8 mouse cellular contexts compared by ENCODE assay signal in the genomic region with DNA sequence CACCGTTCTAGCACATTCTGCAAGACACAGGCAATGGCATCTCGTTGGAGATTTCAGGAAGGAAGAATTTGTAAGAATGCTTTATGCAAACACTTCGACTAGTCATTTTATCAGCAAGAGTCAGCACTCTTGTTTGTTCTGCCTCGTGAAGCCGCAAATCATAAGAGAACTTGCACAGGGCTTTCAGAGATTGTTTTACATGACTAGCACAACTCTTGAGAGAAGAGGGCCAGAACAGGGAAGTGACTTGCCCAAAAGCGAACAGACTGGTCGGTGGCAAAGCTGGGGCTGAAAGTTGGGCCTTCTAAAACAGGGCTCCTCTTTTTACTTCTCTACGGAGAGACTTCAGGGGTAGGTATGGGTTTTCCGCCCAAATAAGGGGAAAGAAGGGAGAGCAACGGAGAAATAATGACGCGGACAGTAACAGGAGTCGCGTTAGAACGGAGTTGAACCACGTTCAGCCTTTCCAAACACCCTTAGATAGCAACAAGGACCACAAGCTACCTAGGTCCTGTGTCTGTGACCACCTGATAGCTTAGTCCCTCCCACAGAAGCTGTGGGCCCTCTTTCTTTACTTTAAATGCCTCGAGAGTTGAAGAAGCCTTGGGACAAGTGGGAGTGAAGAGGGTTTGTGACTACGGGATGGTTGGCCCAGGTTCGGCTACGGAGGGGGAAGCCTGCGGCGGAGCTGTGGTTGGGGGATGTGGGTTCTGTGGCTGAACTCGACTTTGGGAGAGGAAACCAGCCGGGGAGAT. TPM values are rescaled to one million over a fixed set of nuclear protein-coding genes. Genes with fewer than 3 reads are reported as not detected.
DNase-seq lines count a peak whose midpoint lies in the region; ATAC-seq and TF ChIP-seq lines count a peak whose summit lies in the region.

No protein-coding gene starts in this region.

- intact Hi-C loops in gastrocnemius, postnatal 14 days (cut with DNase I; ENCODE audit: low total_unique reads): no loop called here

- H3K4me2 ChIP-seq in embryonic facial prominence, embryonic 12.5 days (replicated peaks): peak overlapping the region; percentile 87
- H3K4me2 ChIP-seq in hindbrain, postnatal 0 days (ENCODE audit: low read depth, low read length): peak overlapping the region; percentile 89
- peak overlapping the region; percentile 77 for H3K4me2 ChIP-seq in stomach, postnatal 0 days (replicated peaks; ENCODE audit: low read depth)

- no peak for TF ChIP-seq CTCF in hindbrain, postnatal 0 days (IDR thresholded peaks at IDR 0.05; ENCODE audit: low read depth)
- no peak for TF ChIP-seq CTCF in stomach, postnatal 0 days (IDR thresholded peaks at IDR 0.05; ENCODE audit: low read depth)

- H3K4me3 ChIP-seq in embryonic facial prominence, embryonic 12.5 days: peak overlapping the region; percentile 93
- H3K4me3 ChIP-seq in hindbrain, postnatal 0 days (ENCODE audit: low read length): peak overlapping the region; percentile 96
- peak overlapping the region; percentile 96 for H3K4me3 ChIP-seq in stomach, postnatal 0 days (ENCODE audit: low read depth, low read length)

- H3K27ac ChIP-seq in embryonic facial prominence, embryonic 12.5 days: no peak overlapping the region
- H3K27ac ChIP-seq in hindbrain, postnatal 0 days: peak overlapping the region; percentile 97
- H3K27ac ChIP-seq in stomach, postnatal 0 days (replicated peaks): peak overlapping the region; percentile 98

- 13% methylated on average over 24 of the region's 24 CpGs for WGBS in embryonic facial prominence, embryonic 12.5 days
- WGBS in hindbrain, postnatal 0 days: 13% methylated on average over 24 of the region's 24 CpGs
- WGBS in stomach, postnatal 0 days: 5% methylated on average over 24 of the region's 24 CpGs

- no peaks in the 10 kb centered on the region for H3K9me3 ChIP-seq in embryonic facial prominence, embryonic 12.5 days
- no peaks in the 10 kb centered on the region for H3K9me3 ChIP-seq in hindbrain, postnatal 0 days (ENCODE audit: low read length)
- H3K9me3 ChIP-seq in stomach, postnatal 0 days (ENCODE audit: control insufficient read depth, low read length): no peaks in the 10 kb centered on the region

- H3K4me1 ChIP-seq in embryonic facial prominence, embryonic 12.5 days: peaks cover 29% of the 10 kb centered on the region
- peaks cover 14% of the 10 kb centered on the region; the same call in 1 of the 2 replicates for H3K4me1 ChIP-seq in hindbrain, postnatal 0 days (ENCODE audit: insufficient read depth, low read length)
- no peaks in the 10 kb centered on the region for H3K4me1 ChIP-seq in stomach, postnatal 0 days (replicated peaks; ENCODE audit: control insufficient read depth, insufficient read depth)

- peaks cover 19% of the 10 kb centered on the region for H3K36me3 ChIP-seq in embryonic facial prominence, embryonic 12.5 days
- peaks cover 11% of the 10 kb centered on the region for H3K36me3 ChIP-seq in hindbrain, postnatal 0 days (ENCODE audit: insufficient read depth, low read length)
- 0 out of 2 replicates have a peak, but pooled peaks cover 4% of the 10 kb centered on the region for H3K36me3 ChIP-seq in stomach, postnatal 0 days (ENCODE audit: control insufficient read depth, insufficient read depth, low read length)

- H3K9ac ChIP-seq in embryonic facial prominence, embryonic 12.5 days: peak overlapping the region; percentile 96
- H3K9ac ChIP-seq in hindbrain, postnatal 0 days (replicated peaks; ENCODE audit: low read length): peak overlapping the region; percentile 100
- peak overlapping the region; percentile 98 for H3K9ac ChIP-seq in stomach, postnatal 0 days (ENCODE audit: low read length)

- no peaks in the 10 kb centered on the region for H3K27me3 ChIP-seq in embryonic facial prominence, embryonic 12.5 days
- H3K27me3 ChIP-seq in hindbrain, postnatal 0 days (ENCODE audit: insufficient read depth, low read length): no peaks in the 10 kb centered on the region
- H3K27me3 ChIP-seq in stomach, postnatal 0 days (ENCODE audit: control insufficient read depth, insufficient read depth, low read length): no peaks in the 10 kb centered on the region

- no peak for TF ChIP-seq EP300 in stomach, postnatal 0 days (optimal IDR thresholded peaks at IDR 0.05)

- ATAC-seq in embryonic facial prominence, embryonic 12.5 days (ENCODE audit: insufficient number of reproducible peaks, insufficient read depth, low FRiP score, low TSS enrichment): 0 out of 2 replicates have a peak, but pooled peaks have one; percentile 11
- ATAC-seq in hindbrain, postnatal 0 days: no peak
- peak; percentile 35; the same call in 1 of the 2 replicates for ATAC-seq in stomach, postnatal 0 days (ENCODE audit: low FRiP score, low TSS enrichment)

- DNase-seq in spleen, postnatal 10 days (ENCODE audit: low spot score in 2 of 2): peak; percentile 30 to 32
- no peak for DNase-seq in spleen, postnatal 4 days (ENCODE audit: low spot score in 2 of 2)
- DNase-seq in hindbrain, postnatal 0 days (ENCODE audit: low spot score): no peak
- DNase-seq in lung, postnatal 4 days: peak; percentile 38 to 40
- peak; percentile 30 for DNase-seq in stomach, postnatal 0 days (ENCODE audit: low spot score)
- no peak for DNase-seq in left cerebral cortex, adult 18-20 months (ENCODE audit: low spot score in 2 of 2)
- no peak for DNase-seq in gastrocnemius, postnatal 14 days

RNA-seq across cellular contexts. Expression of a gene that starts 0.6 kb away (rescaled TPM):
- 58.2 and 60.6 TPM in 2 replicates for polyA plus RNA-seq in embryonic facial prominence, embryonic 12.5 days (2016; fragmentation: Nextera tagmentation; extraction: Ambion mirVana)
- 52.5 and 56.2 TPM in 2 replicates for total RNA-seq in hindbrain, postnatal 0 days (2014; rRNA removed)
- polyA plus RNA-seq in hindbrain, postnatal 0 days (2015; fragmentation: Nextera tagmentation; extraction: Ambion mirVana): 45.2 and 50.3 TPM in 2 replicates
- 12.2 and 13.6 TPM in 2 replicates for polyA plus RNA-seq in stomach, postnatal 0 days (2015; fragmentation: Nextera tagmentation; extraction: Ambion mirVana)
- 10 to 100 TPM; 38.2 to 41.0 TPM for total RNA-seq in left cerebral cortex, adult 18-20 months (2021)
- 1 to 10 TPM; 7.0 to 7.5 TPM for total RNA-seq in gastrocnemius, postnatal 14 days (2021)

RNA-seq across cellular contexts. Expression of a gene that starts 11.7 kb away (rescaled TPM):
- polyA plus RNA-seq in embryonic facial prominence, embryonic 12.5 days (2016; fragmentation: Nextera tagmentation; extraction: Ambion mirVana): 157 and 165 TPM in 2 replicates
- 88.8 and 98.4 TPM in 2 replicates for total RNA-seq in hindbrain, postnatal 0 days (2014; rRNA removed)
- 99.4 and 103 TPM in 2 replicates for polyA plus RNA-seq in hindbrain, postnatal 0 days (2015; fragmentation: Nextera tagmentation; extraction: Ambion mirVana)
- 96.0 and 103 TPM in 2 replicates for polyA plus RNA-seq in stomach, postnatal 0 days (2015; fragmentation: Nextera tagmentation; extraction: Ambion mirVana)
- 10 to 100 TPM; 69.4 to 77.7 TPM for total RNA-seq in left cerebral cortex, adult 18-20 months (2021)
- 10 to 100 TPM; 27.0 to 31.3 TPM for total RNA-seq in gastrocnemius, postnatal 14 days (2021)

RNA-seq across cellular contexts. Expression of a gene that starts 32.8 kb away (rescaled TPM):
- 9.3 and 9.6 TPM in 2 replicates for polyA plus RNA-seq in embryonic facial prominence, embryonic 12.5 days (2016; fragmentation: Nextera tagmentation; extraction: Ambion mirVana)
- 21.5 and 22.4 TPM in 2 replicates for total RNA-seq in hindbrain, postnatal 0 days (2014; rRNA removed)
- 2.7 and 3.9 TPM in 2 replicates for polyA plus RNA-seq in hindbrain, postnatal 0 days (2015; fragmentation: Nextera tagmentation; extraction: Ambion mirVana)
- 2.7 and 2.8 TPM in 2 replicates for polyA plus RNA-seq in stomach, postnatal 0 days (2015; fragmentation: Nextera tagmentation; extraction: Ambion mirVana)
- total RNA-seq in left cerebral cortex, adult 18-20 months (2021): 10 to 100 TPM; 42.8 to 45.0 TPM
- total RNA-seq in gastrocnemius, postnatal 14 days (2021): 10 to 100 TPM; 17.2 to 20.8 TPM

Comparison
In these comparisons a context has a peak if more than half of its experiments do, and no peak if none do; other contexts are left out.
1. DNase-seq: peak in spleen, postnatal 10 days (2 of 2), lung, postnatal 4 days (2 of 2) and stomach, postnatal 0 days (single experiment); none in spleen, postnatal 4 days (0 of 2), hindbrain, postnatal 0 days (single experiment), left cerebral cortex, adult 18-20 months (0 of 2) and gastrocnemius, postnatal 14 days (single experiment).
2. Peak in every context shown above with its lines, with median percentiles within 50 percentile points of each other: H3K4me2 ChIP-seq, H3K4me3 ChIP-seq and H3K9ac ChIP-seq.